Mouse (Mus musculus) forebrain, embryonic 14.5 days (tissue): ENCODE results near the gene Rpap3. TPM values are rescaled to one million over a fixed set of nuclear protein-coding genes. Genes with fewer than 3 reads are reported as not detected.

Experiments used
- ATAC-seq: fragments of 200-750 bp; cut with Nextera tagmentation; 2 replicates; pipeline ENCODE4 v1.8.0; 2017; ENCODE audit warnings: mild to moderate bottlenecking, moderate library complexity
- DNase-seq: peaks from one replicate; pipeline ENCODE4 v3.0.0-alpha.2; 2015; ENCODE audit warnings: low spot score
- H3K27ac ChIP-seq: fragments of 300-500 bp; sonication (generic); 2 replicates; pipeline ENCODE4 v1.5.1; 2014; ENCODE audit warnings: low read depth, mild to moderate bottlenecking, control low read depth, low read length, moderate library complexity
- H3K27me3 ChIP-seq: fragments of 300-500 bp; sonication (generic); replicated peaks from 2 replicates; pipeline ENCODE4 v1.6.1; 2014; ENCODE audit warnings: low read length, control low read depth, mixed read lengths; ENCODE audit not compliant: control insufficient read depth, insufficient read depth
- H3K36me3 ChIP-seq: fragments of 300-500 bp; sonication (generic); 2 replicates; pipeline ENCODE4 v1.6.1; 2014; ENCODE audit warnings: low read length, control low read depth; ENCODE audit not compliant: control insufficient read depth, insufficient read depth
- H3K4me1 ChIP-seq: fragments of 300-500 bp; sonication (generic); 2 replicates; pipeline ENCODE4 v1.6.1; 2014; ENCODE audit warnings: antibody characterized with exemption, low read length, control low read depth; ENCODE audit not compliant: control insufficient read depth, insufficient read depth
- H3K4me2 ChIP-seq: fragments of 300-500 bp; sonication (generic); 2 replicates; pipeline ENCODE4 v1.6.1; 2014; ENCODE audit warnings: mild to moderate bottlenecking, control low read depth, low read length
- H3K4me3 ChIP-seq: fragments of 300-500 bp; sonication (generic); 2 replicates; pipeline ENCODE4 v1.5.1; 2014; ENCODE audit warnings: low read depth, low read length, control low read depth
- H3K9ac ChIP-seq: fragments of 300-500 bp; sonication (generic); 2 replicates; pipeline ENCODE4 v1.6.1; 2014; ENCODE audit warnings: mild to moderate bottlenecking, low read length, control low read depth, moderate library complexity
- H3K9me3 ChIP-seq: fragments of 300-500 bp; sonication (generic); replicated peaks from 2 replicates; pipeline ENCODE4 v1.6.1; 2016; ENCODE audit warnings: low read length, control low read depth, mixed read lengths; ENCODE audit not compliant: control insufficient read depth
- WGBS: fragments of 180-500 bp; shearing (Covaris S2); extraction: QIAGEN DNeasy Blood & Tissue Kit; methylation state at CpG from one replicate; pipeline ENCODE4 v1.1.7; 2014; 5-methylcytosine and 5-hydroxymethylcytosine counted together
- polyA plus RNA-seq: library from polyadenylated mRNA; unstranded; fragments of >200 nt; fragmentation: Nextera tagmentation; extraction: Ambion mirVana; gene quantifications from 2 replicates; pipeline ENCODE4 v1.2.1, GENCODE M21; 2014

The Rpap3 gene
- polyA plus RNA-seq, 1 experiment from 2014 or later = 45.4 TPM

- no peaks in the 10 kb centered on the region for H3K4me1 ChIP-seq
- no peak overlapping the region for H3K27ac ChIP-seq
- no peak for DNase-seq
- no peaks in the 10 kb centered on the region for H3K36me3 ChIP-seq
- H3K27me3 ChIP-seq = no peaks in the 10 kb centered on the region
- H3K9me3 ChIP-seq = no peaks in the 10 kb centered on the region
- H3K9ac ChIP-seq = no peak overlapping the region
- H3K4me3 ChIP-seq = no peak overlapping the region
- 90% methylated on average over 12 of the region's 12 CpGs for WGBS
- no peak for ATAC-seq
- H3K4me2 ChIP-seq = no peak overlapping the region
Measured at GRCm38 (mm10) chr15:97719494-97719893, 13.9 kb upstream of the Rpap3 start.

GRCm38 (mm10) chr15:97718535-97719155 lies 13.0 kb upstream of the Rpap3 start:
- no peaks in the 10 kb centered on the region for H3K9me3 ChIP-seq
- H3K36me3 ChIP-seq = no peaks in the 10 kb centered on the region
- H3K27me3 ChIP-seq = no peaks in the 10 kb centered on the region
- DNase-seq (no peak), ATAC-seq (no peak)
- H3K4me3 ChIP-seq = no peak overlapping the region
- WGBS = 90% methylated on average over 8 of the region's 8 CpGs
- no peaks in the 10 kb centered on the region for H3K4me1 ChIP-seq
- H3K27ac ChIP-seq = no peak overlapping the region
- no peak overlapping the region for H3K4me2 ChIP-seq
- no peak overlapping the region for H3K9ac ChIP-seq

GRCm38 (mm10) chr15:97717861-97718534 lies 12.4 kb upstream of the Rpap3 start:
- no peak overlapping the region for H3K9ac ChIP-seq
- peak; percentile 55; the same call in 1 of the 2 replicates for ATAC-seq
- H3K4me1 ChIP-seq = no peaks in the 10 kb centered on the region
- H3K4me3 ChIP-seq = no peak overlapping the region
- H3K27ac ChIP-seq = no peak overlapping the region
- no peak overlapping the region for H3K4me2 ChIP-seq
- peak; percentile 83 for DNase-seq
- no peaks in the 10 kb centered on the region for H3K36me3 ChIP-seq
- H3K27me3 ChIP-seq = no peaks in the 10 kb centered on the region
- 33% methylated on average over 12 of the region's 12 CpGs for WGBS
- no peaks in the 10 kb centered on the region for H3K9me3 ChIP-seq

- ATAC-seq (no peak), DNase-seq (no peak)
- 94% methylated on average over 11 of the region's 11 CpGs for WGBS
- no peaks in the 10 kb centered on the region for H3K27me3 ChIP-seq
- H3K27ac ChIP-seq = no peak overlapping the region
- no peaks in the 10 kb centered on the region for H3K4me1 ChIP-seq
- H3K9ac ChIP-seq = no peak overlapping the region
- H3K4me2 ChIP-seq = no peak overlapping the region
- no peaks in the 10 kb centered on the region for H3K36me3 ChIP-seq
- no peak overlapping the region for H3K4me3 ChIP-seq
- H3K9me3 ChIP-seq = no peaks in the 10 kb centered on the region
Measured at GRCm38 (mm10) chr15:97716782-97717181, 11.2 kb upstream of the Rpap3 start.

GRCm38 (mm10) chr15:97715734-97716133 lies 10.1 kb upstream of the Rpap3 start:
- Histone ChIP-seq H3K9me3 (no peaks in the 10 kb centered on the region), H3K4me1 (no peaks in the 10 kb centered on the region), H3K27ac (no peak overlapping the region), H3K9ac (no peak overlapping the region), H3K4me2 (no peak overlapping the region), H3K36me3 (no peaks in the 10 kb centered on the region), H3K27me3 (no peaks in the 10 kb centered on the region), H3K4me3 (no peak overlapping the region)
- DNase-seq (no peak), ATAC-seq (no peak)
- 88% methylated on average over 1 of the region's 1 CpGs for WGBS

GRCm38 (mm10) chr15:97715083-97715482 lies 9.5 kb upstream of the Rpap3 start:
- no peaks in the 10 kb centered on the region for H3K36me3 ChIP-seq
- H3K4me2 ChIP-seq = no peak overlapping the region
- no peak overlapping the region for H3K27ac ChIP-seq
- no peak overlapping the region for H3K9ac ChIP-seq
- H3K4me3 ChIP-seq = no peak overlapping the region
- H3K4me1 ChIP-seq = no peaks in the 10 kb centered on the region
- WGBS = 88% methylated on average over 8 of the region's 8 CpGs
- DNase-seq (no peak), ATAC-seq (no peak)
- H3K9me3 ChIP-seq = no peaks in the 10 kb centered on the region
- H3K27me3 ChIP-seq = no peaks in the 10 kb centered on the region

- H3K4me2 ChIP-seq = no peak overlapping the region
- no peak for ATAC-seq
- H3K4me1 ChIP-seq = no peaks in the 10 kb centered on the region
- no peaks in the 10 kb centered on the region for H3K27me3 ChIP-seq
- no peaks in the 10 kb centered on the region for H3K9me3 ChIP-seq
- no peak overlapping the region for H3K27ac ChIP-seq
- no peak overlapping the region for H3K9ac ChIP-seq
- DNase-seq = no peak
- H3K4me3 ChIP-seq = no peak overlapping the region
- WGBS = 72% methylated on average over 6 of the region's 6 CpGs
- no peaks in the 10 kb centered on the region for H3K36me3 ChIP-seq
Measured at GRCm38 (mm10) chr15:97712546-97712945, 6.9 kb upstream of the Rpap3 start.

- Histone ChIP-seq H3K4me3 (no peak overlapping the region), H3K4me2 (no peak overlapping the region), H3K9ac (no peak overlapping the region), H3K27ac (no peak overlapping the region), H3K4me1 (no peaks in the 10 kb centered on the region), H3K36me3 (no peaks in the 10 kb centered on the region), H3K27me3 (no peaks in the 10 kb centered on the region), H3K9me3 (no peaks in the 10 kb centered on the region)
- WGBS = 90% methylated on average over 6 of the region's 6 CpGs
- DNase-seq = no peak
- no peak for ATAC-seq
Measured at GRCm38 (mm10) chr15:97710906-97711305, 5.3 kb upstream of the Rpap3 start.

GRCm38 (mm10) chr15:97696616-97697015 lies 9.0 kb downstream of the Rpap3 start:
- DNase-seq (no peak), ATAC-seq (no peak)
- Histone ChIP-seq H3K4me3 (no peak overlapping the region), H3K9ac (no peak overlapping the region), H3K4me1 (no peaks in the 10 kb centered on the region), H3K4me2 (no peak overlapping the region), H3K9me3 (no peaks in the 10 kb centered on the region), H3K36me3 (peaks cover 90% of the 10 kb centered on the region), H3K27me3 (no peaks in the 10 kb centered on the region), H3K27ac (no peak overlapping the region)
- WGBS = 90% methylated on average over 10 of the region's 10 CpGs
